Mouse (Mus musculus) kidney, adult 2 months (tissue): Measurements from ENCODE around the gene Ivl.

ENCODE experiments used
- CTCF ChIP-seq: fragments of 200-500 bp; conservative IDR thresholded peaks from 2 replicates; pipeline ENCODE4 v1.5.1; 2011; ENCODE audit warnings: low read depth, mild to moderate bottlenecking, control low read depth, low read length, moderate library complexity, mixed read lengths; ENCODE audit not compliant: insufficient read depth, insufficient read length
- POLR2A ChIP-seq: fragments of 200-500 bp; IDR thresholded peaks from one replicate; pipeline ENCODE4 v1.6.1; 2011; ENCODE audit warnings: low read depth, low read length, control low read depth

DNA sequence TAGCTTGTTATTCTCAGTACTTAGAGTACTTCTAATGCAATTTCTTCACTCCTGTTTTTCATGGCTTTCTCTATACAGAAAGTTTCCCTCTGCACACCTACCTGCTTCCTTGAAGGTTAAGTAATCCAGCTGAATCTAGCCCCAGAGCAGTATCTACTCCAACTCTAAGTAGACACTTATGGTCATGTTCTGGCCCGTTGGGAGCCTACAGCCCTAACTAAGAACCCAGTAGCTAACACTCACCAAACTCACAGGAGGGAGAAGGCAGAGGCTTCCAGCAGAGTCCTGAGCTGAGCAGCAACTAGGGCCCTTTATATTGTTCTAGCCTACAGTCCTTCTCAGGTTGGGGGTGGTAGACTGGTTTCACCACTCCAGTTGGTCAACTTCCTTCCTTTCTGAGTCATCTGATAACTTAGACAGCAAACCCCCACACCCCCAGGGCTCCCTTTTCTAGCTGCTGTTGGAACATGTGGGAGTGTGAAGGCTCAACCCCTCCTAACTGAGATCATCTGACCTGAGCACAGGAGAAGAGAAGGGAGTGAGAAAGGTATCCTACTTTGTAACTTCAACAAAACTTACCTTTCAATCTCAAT lies at the start of gene Ivl:
- TF ChIP-seq CTCF (no peak), POLR2A (no peak)
